Mouse (Mus musculus) left cerebral cortex, postnatal 4 days (tissue): Measurements from ENCODE around the gene Rps26. TPM values are rescaled to one million over a fixed set of nuclear protein-coding genes. Genes with fewer than 3 reads are reported as not detected.

ENCODE experiments used
- microRNA-seq: library from miRNA; unstranded; fragments of <30 nt; microRNA quantifications from one replicate; pipeline ENCODE4 v1.2.0, GENCODE M21; 2022
- total RNA-seq, 2 experiments: library from RNA; stranded (reverse); gene quantifications; 2 replicates each; pipeline ENCODE4 v1.2.3; 2021

The Rps26 gene
- total RNA-seq, 2 experiments from 2014 or later = 595 to 651 TPM

Small RNA genes within 50 kb of the gene (microRNA-seq; reads per million reads assigned to microRNA genes)
- gene Mir6917 = not detected

Other genes starting within 250 kb of the Rps26 start
- gene Ankrd52, start 249.6 kb downstream of the Rps26 start, total RNA-seq = 10 to 100 TPM; 84.9 to 85.5 TPM
- under 1 TPM; 0.40 to 0.42 TPM for gene Slc39a5, start 225.5 kb downstream of the Rps26 start, total RNA-seq
- gene Nabp2, start 215.3 kb downstream of the Rps26 start, total RNA-seq = 10 to 100 TPM; 95.1 to 99.1 TPM
- gene Rnf41, start 215.1 kb downstream of the Rps26 start, total RNA-seq = 10 to 100 TPM; 92.0 to 94.7 TPM
- gene Smarcc2, start 167.5 kb downstream of the Rps26 start, total RNA-seq = 100 to 1,000 TPM; 295 to 311 TPM
- gene Myl6, start 132.6 kb downstream of the Rps26 start, total RNA-seq = 100 to 1,000 TPM; 499 to 509 TPM
- 10 to 100 TPM; 61.7 to 65.2 TPM for gene Myl6b, start 128.1 kb downstream of the Rps26 start, total RNA-seq
- gene Esyt1, start 100.9 kb downstream of the Rps26 start, total RNA-seq = 10 to 100 TPM; 13.7 to 16.3 TPM
- 10 to 100 TPM; 14.0 to 15.2 TPM for gene Zc3h10, start 79.0 kb downstream of the Rps26 start, total RNA-seq
- gene Rpl41, start 77.4 kb downstream of the Rps26 start, total RNA-seq = 1,000 to 10,000 TPM; 2,825 to 2,926 TPM
- 100 to 1,000 TPM; 111 TPM for gene Pa2g4, start 60.8 kb downstream of the Rps26 start, total RNA-seq
- gene Erbb3, start 37.1 kb downstream of the Rps26 start, total RNA-seq = under 1 TPM; 0.62 to 0.66 TPM
- gene Ikzf4, start 19.2 kb upstream of the Rps26 start, total RNA-seq = 10 to 100 TPM; 25.0 to 30.7 TPM
- 10 to 100 TPM; 10.5 to 11.0 TPM for gene Suox, start 47.3 kb upstream of the Rps26 start, total RNA-seq
- 100 to 1,000 TPM; 113 TPM for gene Rab5b, start 69.5 kb upstream of the Rps26 start, total RNA-seq
- gene Pmel, start 77.4 kb upstream of the Rps26 start, total RNA-seq = 1 to 10 TPM in 1 of 2 experiments, under 1 TPM in 1; 0.50 to 1.6 TPM
- 10 to 100 TPM in 1 of 2 experiments, 1 to 10 TPM in 1; 8.1 to 10.0 TPM for gene Cdk2, start 78.3 kb upstream of the Rps26 start, total RNA-seq
- 1 to 10 TPM; 7.5 to 7.7 TPM for gene Dgka, start 118.1 kb upstream of the Rps26 start, total RNA-seq
- gene Pym1, start 121.1 kb upstream of the Rps26 start, total RNA-seq = 10 to 100 TPM; 37.5 TPM
- 1 to 10 TPM in 1 of 2 experiments, under 1 TPM in 1; 0.74 to 1.3 TPM for gene Mmp19, start 164.2 kb upstream of the Rps26 start, total RNA-seq
- gene Dnajc14, start 177.3 kb upstream of the Rps26 start, total RNA-seq = 10 to 100 TPM; 59.3 to 63.3 TPM
- 10 to 100 TPM; 14.1 to 14.2 TPM for gene Tmem198b, start 177.6 kb upstream of the Rps26 start, total RNA-seq
- 10 to 100 TPM; 50.9 to 53.4 TPM for gene Sarnp, start 190.6 kb upstream of the Rps26 start, total RNA-seq
- gene Ormdl2, start 194.9 kb upstream of the Rps26 start, total RNA-seq = 1 to 10 TPM; 4.3 to 5.2 TPM